Mouse (Mus musculus): ENCODE measurements around the gene Gm28308. TPM values are rescaled to one million over a fixed set of nuclear protein-coding genes. Genes with fewer than 3 reads are reported as not detected.
A peak's percentile ranks its signal among the peaks of the same experiment; 100 is the strongest.

The Gm28308 gene
- total RNA-seq, 2 experiments from 2014 or later, result not detected

- peak; percentile 81 for DNase-seq
- intact Hi-C loops (cut with DNase I), result no loop called here
Measured at GRCm38 (mm10) chr6:52191860-52192550, 21.1 kb downstream of the Gm28308 start.

- intact Hi-C loops (cut with DNase I), result no loop called here
- DNase-seq, result no peak
Measured at GRCm38 (mm10) chr6:52190906-52191810, 22.0 kb downstream of the Gm28308 start, which contains the start of gene Hoxa4. Gene Hoxa4, minus strand, starts transcription at chr6:52191753.

- DNase-seq, result no peak
- intact Hi-C loops (cut with DNase I), result no loop called here
Measured at GRCm38 (mm10) chr6:52190410-52190809, 22.7 kb downstream of the Gm28308 start.

- no peak for DNase-seq
- intact Hi-C loops (cut with DNase I), result no loop called here
Measured at GRCm38 (mm10) chr6:52189909-52190308, 23.2 kb downstream of the Gm28308 start.

GRCm38 (mm10) chr6:52189172-52189591 lies 24.0 kb downstream of the Gm28308 start:
- intact Hi-C loops (cut with DNase I), result no loop called here
- DNase-seq, result no peak

GRCm38 (mm10) chr6:52186500-52186899 lies 26.6 kb downstream of the Gm28308 start:
- intact Hi-C loops (cut with DNase I), result no loop called here
- DNase-seq, result no peak

- intact Hi-C loops (cut with DNase I), result no loop called here
- no peak for DNase-seq
Measured at GRCm38 (mm10) chr6:52185834-52186233, 27.3 kb downstream of the Gm28308 start.

GRCm38 (mm10) chr6:52185222-52185621 lies 27.9 kb downstream of the Gm28308 start:
- intact Hi-C loops (cut with DNase I), result no loop called here
- DNase-seq, result no peak

GRCm38 (mm10) chr6:52184668-52185067 lies 28.5 kb downstream of the Gm28308 start:
- intact Hi-C loops (cut with DNase I), result no loop called here
- DNase-seq, result no peak

GRCm38 (mm10) chr6:52183311-52184080 lies 29.6 kb downstream of the Gm28308 start:
- intact Hi-C loops (cut with DNase I), result no loop called here
- DNase-seq, result no peak

- DNase-seq, result no peak
- intact Hi-C loops (cut with DNase I), result no loop called here
Measured at GRCm38 (mm10) chr6:52182793-52183192, 30.3 kb downstream of the Gm28308 start.

GRCm38 (mm10) chr6:52182030-52182429 lies 31.1 kb downstream of the Gm28308 start:
- no peak for DNase-seq
- intact Hi-C loops (cut with DNase I), result no loop called here

GRCm38 (mm10) chr6:52180726-52181125 lies 32.4 kb downstream of the Gm28308 start:
- intact Hi-C loops (cut with DNase I), result no loop called here

GRCm38 (mm10) chr6:52180213-52180710 lies 32.9 kb downstream of the Gm28308 start:
- DNase-seq, result no peak
- intact Hi-C loops (cut with DNase I), result no loop called here

More at GRCm38 (mm10) chr6:52180726-52181125, 32.4 kb downstream of the Gm28308 start:
- DNase-seq, result no peak

- intact Hi-C loops (cut with DNase I), result no loop called here
- DNase-seq, result no peak
Measured at GRCm38 (mm10) chr6:52179690-52180089, 33.4 kb downstream of the Gm28308 start.

- intact Hi-C loops (cut with DNase I), result no loop called here
- DNase-seq, result no peak
Measured at GRCm38 (mm10) chr6:52178918-52179665, 34.0 kb downstream of the Gm28308 start.

- no peak for DNase-seq
- intact Hi-C loops (cut with DNase I), result no loop called here
Measured at GRCm38 (mm10) chr6:52177806-52178205, 35.3 kb downstream of the Gm28308 start.

- intact Hi-C loops (cut with DNase I), result no loop called here
- DNase-seq, result no peak
Measured at GRCm38 (mm10) chr6:52177061-52177735, 35.9 kb downstream of the Gm28308 start, which contains the start of gene 5730596B20Rik. Gene 5730596B20Rik, plus strand, starts transcription at chr6:52177498.

- DNase-seq, result no peak
- intact Hi-C loops (cut with DNase I), result no loop called here
Measured at GRCm38 (mm10) chr6:52176391-52176790, 36.7 kb downstream of the Gm28308 start.
